Mouse (Mus musculus) cerebellum, postnatal 36 days (tissue): Measurements from ENCODE around the gene Negr1.

Experiments
- DNase-seq, 2 experiments: peaks; one replicate each; pipeline ENCODE4 v3.0.0; 2021 to 2022; ENCODE audit warnings: mixed read lengths in 2 of 2

The Negr1 gene

DNA sequence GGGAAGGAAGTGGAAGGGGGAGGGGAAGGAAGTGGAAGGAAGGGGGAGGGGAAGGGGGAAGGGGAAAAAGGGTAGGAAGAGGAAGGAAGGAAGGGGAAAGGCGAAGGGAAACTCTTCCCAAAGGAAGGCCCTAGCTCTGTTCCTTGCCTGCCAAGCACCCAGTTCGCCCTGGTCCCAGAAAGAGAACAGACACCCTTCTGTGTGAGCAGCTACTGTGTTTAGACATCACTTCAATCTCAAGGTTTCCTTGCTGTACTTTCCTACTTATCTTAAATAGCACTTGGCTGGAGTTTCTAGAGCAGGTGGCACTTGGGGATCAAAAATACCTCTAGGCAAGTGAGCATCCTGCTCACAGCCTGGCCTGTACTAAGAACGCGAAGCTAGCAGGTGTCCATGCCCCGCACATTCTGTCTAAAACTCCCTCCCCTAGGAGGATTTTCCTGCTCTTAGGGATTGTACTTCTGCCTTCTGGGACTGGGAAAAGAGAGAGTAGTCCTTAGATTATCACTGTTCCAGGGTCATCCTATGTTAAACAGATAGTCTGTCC lies 128.5 kb downstream of the Negr1 start:
- DNase-seq, result peak; percentile 31 to 54

DNA sequence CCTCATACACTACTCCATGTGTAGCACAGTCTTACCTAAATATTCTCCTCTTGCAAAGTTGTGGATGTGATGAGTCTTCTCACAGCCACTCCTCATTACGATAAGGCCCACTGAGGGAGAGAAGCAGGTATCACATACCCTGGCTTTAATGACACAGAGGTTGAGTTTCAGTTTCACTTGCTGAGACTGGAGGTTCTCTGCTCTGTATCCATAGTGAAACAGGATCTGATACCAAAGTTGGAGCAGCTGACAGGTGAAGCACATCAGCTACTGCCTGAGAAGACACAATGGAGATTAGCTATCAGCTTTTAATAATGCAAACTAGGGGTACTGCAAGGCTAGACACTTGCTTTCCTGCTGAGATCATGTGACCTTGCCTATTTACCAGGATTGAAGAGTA lies 137.1 kb downstream of the Negr1 start:
- DNase-seq, result no peak

DNA sequence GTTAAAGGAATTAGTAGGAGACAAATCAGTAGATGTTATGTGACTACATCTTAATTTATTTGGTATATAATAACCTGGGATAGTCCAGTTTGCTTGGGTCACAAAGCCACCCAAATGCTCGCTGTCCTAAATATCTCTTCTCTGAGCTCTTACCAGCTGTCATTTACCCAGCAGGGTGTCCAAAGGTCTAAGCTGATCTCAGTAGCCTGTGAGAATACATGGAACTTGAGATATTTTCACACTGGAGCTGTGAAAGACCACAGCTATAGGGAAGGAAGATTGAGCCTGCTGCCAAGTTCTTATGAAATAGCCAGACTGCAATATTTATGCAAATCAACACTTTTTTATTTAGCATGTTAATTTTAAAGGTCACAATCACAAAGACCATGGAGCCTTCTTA lies 141.6 kb downstream of the Negr1 start:
- peak; percentile 40 to 58 for DNase-seq

DNA sequence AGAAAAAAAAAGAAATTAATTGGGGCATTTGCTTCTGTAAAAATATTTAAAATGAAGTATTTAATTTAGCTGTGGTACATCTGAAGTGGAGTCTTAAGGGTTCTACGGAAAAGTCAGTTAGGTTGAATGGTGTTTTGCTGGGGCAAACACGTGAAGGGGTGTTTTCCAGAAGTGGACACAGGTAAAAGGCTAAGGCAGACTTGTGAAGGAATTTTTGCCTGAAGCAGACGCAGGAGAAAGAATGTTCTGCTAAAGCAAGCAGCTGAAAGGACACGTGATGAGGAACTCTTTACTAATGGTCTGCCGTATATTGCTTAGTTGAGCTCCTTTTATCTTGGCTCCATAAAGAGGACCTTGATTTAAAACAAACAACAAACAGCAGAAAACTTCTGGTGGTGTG lies 148.6 kb downstream of the Negr1 start:
- DNase-seq, result no peak

DNA sequence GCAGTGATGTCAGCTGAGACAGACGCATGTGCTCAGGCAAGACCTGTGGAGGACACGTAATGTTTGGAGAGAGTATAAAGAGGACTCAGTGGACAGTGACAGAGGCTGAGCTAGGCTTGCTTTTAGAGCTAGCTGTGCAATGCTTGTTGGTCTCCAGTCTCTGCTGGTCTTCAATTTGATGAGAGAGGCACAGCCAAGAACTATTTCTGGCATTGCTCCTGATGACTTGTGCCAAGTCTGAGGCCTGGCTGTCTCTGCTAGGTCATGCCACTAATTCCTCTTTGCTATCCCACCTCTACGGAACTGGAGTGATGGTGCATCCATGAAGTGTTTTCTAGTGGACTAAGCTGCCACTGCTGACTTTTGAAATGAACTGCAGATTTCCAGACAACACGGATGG lies 149.1 kb downstream of the Negr1 start:
- peak; percentile 58 to 72 for DNase-seq

DNA sequence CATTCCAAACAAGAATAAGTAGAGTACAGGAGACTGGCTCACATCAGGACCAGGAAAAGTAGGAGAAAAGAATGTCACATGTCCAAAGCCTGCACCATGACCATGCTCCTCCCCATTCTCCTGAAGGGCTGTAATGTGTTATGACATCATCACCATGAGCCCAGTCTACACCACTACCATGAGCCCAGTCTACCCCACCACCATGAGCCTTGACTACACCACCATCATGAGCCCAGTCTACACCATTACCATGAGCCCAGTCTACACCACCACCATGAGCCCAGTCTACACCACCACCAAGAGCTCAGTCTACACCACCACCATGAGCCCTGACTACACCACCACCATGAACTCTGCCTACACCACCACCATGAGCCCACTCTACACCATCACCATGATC lies 174.7 kb downstream of the Negr1 start:
- DNase-seq, result no peak

DNA sequence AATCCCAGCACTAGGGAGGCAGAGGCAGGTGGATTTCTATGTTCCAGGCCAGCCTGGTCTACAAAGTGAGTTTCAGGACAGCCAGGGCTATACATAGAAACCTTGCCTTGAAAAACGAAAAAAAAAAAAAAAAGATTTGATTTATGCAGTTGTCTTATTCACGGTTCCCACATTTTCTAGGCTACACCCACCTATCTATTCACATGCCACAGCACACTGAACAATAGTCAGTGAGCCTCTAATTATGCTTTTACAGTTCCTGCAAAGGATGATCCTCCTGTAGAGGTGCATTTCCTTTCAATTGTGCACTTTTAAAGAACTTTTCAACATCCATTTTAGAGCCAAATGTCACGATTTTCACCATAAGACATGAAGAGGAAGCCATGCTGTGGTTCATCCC lies 177.9 kb downstream of the Negr1 start:
- DNase-seq, result no peak

DNA sequence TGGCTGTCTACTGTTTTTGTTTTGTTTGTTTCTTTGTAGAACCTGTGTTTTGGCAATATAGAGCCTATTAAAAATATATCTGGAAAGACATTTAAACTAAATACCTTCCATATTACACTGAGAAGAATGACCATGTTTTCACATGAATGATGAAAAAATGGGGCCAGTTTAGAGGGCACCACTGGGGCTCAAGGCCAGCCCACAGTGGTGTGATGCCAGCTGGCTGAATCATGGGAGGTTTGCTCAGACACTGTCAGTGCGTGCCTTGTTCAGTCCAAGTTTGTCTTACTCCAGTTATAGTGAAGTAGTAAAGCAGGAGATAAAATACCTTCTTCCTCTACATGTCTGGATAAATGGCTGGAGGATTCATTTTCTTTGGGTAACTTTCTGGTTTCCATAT lies 181.7 kb downstream of the Negr1 start:
- DNase-seq, result peak in 1 of 2 experiments; percentile 34

DNA sequence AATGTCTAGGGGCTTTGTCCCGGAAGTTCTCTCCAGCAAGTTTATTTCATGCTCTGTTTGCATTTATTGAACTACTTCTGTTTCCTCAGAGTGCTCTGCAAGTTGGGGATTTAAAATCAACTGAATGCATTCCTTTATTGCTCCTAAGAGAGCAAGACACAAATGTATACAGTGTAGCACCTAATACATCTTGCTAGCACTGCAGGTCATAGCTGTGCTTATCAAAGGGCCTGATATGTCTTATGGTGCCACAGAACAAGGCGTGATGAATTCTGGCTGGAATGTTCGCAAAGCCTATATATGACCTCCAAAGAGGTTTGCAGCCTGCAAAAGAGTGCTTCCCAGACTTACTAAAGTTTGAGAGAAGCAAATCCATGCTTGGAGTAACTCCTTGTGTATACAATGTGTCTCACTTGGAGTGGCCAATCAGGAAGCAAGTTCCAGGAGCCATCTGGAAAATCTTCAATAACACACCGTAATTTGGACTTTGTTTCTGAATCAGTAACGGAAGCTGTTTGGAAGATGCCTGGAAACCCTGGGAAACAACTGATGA lies 183.7 kb downstream of the Negr1 start:
- no peak for DNase-seq

DNA sequence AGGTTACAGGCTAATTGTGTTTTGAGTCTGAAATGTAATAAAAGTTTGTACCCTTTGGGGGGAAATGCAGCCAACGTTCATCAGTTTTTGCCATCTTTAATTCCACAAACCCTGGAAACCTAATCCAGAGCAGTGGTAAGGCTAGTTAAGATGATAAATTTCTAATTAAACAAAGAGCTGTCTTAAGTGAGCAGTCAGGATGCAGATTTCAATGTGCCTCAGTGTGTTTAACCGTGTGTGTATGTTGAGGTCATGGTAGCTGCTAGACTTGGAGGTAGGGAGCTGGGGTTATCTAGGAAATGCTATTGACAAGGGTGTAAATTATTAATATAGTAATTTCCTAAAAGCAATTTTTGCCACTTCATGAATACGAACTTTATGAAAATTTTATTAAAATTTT lies 185.9 kb downstream of the Negr1 start:
- DNase-seq, result no peak

DNA sequence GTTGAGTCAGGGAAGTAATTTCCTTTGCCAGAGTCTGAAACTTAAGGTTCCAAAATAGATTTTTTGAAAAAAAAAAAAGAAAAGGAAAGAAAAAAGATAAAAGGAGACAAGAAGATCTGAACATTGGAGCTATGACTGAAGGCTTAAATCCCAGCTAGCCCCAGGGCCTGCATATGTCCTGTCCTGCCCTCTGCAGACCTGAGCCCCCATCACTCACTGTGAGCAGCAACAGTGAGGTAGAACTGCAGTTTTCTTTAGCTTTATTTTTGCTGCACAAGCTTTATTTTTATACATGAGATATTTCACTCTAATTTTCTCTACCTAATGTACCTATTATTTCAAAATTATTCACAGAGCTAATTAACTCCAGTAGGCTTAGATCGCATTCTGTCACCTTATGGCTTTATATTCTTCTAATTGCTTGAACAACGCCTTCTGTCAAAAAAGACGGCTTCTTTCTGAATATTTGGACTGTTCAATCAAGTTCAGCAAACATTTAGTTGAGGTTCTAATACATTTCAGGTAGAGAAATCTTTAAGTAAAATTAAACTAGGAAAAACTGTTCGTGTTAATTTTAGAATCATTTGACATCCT lies 192.3 kb downstream of the Negr1 start:
- DNase-seq, result no peak

DNA sequence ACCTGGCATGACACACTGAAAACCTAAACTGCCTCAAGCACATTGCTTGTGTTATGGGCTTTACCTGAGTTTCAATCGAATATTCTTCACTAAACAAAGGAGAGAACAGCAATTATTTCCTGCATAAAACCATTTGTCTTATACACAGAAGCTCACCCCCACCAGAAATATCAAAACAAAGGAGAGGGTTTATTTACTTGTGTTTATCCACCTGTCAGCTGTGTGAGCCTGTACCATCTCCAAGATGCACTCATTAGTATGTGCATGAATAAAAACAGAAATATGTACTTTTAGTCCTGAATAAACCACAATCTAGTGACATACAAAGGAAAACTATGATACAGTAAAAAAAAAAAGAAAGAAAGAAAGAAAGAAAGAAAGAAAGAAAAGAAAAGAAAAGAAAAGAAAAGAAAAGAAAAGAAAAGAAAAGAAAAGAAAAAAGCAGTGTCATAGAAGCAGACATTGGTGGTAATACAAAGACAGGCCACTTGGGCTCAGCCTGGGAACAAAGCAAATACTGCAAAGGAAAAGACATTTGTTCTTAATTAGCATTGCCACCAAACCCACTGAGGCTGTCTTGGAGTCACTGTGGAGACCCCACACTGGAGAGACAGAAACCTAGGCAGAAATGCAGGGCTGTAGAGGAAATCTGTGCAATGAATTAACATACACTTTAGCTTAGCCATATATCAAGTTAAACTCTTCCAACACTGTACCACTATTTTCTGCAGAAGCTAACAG lies 193.4 kb downstream of the Negr1 start:
- DNase-seq, result no peak

DNA sequence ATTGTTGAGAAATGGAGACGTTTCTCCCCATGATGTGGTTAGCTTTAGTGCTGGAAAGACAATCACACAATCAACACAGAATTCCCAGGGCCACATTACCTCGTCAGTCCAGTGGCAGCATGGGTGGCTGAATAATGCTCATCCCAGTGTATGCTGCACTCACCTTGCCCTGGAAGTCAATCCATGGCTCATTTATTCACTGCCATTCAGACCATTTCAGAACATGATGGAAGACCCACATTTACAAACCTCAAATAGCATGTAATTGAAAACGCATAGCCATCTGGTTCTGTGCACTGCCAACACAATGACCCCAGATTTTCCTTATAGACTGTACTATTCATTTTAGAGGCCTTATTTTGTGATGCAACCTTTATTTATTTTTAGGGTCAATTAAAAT lies 203.4 kb downstream of the Negr1 start:
- DNase-seq, result no peak

DNA sequence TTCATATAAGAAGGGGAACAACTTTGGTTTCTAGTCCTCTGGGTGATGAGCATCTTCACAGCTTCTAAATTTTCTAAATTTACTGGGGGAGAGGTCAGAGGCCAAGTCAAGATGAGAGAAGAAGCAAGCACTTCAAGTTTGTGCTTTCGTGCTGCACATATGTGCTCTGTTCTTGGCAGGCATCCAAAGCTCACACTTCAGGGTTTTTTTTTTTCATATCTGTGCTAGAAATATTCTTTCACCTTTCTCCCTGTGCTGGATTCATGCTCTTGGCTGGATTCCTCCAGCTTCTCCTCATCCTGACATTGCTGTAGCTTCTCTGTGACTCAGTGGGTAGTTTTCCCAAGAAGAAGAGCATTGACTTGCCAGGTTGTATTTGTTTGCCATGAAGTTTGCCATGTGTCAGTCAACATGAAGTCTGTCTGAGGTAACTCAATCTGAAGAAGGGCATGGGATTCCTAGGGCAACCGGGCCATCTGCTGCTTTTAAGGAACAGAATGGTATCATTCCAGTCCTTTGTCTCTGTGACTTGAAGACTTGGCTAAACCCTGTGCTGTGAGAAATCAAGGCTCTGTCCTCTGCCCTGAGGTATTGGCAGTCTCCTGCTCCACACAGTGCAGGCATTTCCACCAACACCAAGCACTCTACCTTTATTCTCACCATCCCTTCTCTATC lies 204.7 kb downstream of the Negr1 start:
- peak; percentile 22 to 46 for DNase-seq

DNA sequence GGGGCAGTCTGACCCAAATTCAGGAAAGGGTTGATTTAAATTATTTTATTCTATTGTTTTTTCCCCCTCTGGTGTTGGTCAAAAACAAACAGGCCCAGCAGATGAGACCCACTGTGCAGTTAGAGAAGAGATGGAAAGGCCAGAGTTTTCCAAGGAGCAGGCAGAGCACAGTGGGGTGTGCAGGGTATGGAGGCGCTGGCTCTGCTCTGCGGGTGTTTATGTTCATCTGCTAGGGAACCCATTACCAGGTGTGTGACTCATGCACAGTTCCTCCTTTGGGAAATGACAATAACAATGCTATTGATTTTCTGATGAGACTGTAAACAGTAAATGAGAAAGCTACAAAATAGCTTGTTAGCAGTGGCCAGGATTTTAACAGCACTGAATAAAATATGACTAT lies 210.0 kb downstream of the Negr1 start:
- DNase-seq, result no peak

DNA sequence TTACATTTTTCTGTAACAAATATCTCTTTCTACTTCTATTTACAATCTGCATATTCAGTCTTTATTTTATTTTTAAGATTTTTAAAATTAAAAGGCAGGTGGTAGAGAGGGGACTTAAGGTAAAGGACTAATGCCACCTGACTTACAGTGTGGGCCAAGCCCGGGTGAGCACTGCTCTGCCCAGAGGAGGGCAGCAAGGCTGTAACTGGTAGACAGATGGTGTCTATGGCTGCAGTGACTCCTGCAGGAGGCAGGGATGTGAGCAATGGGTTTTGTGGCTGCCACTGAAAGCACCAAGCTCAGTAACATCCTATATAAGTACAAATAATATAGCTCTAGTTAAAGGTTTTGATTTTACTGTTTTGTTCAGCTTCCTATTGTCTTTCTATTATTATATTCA lies 210.5 kb downstream of the Negr1 start:
- DNase-seq, result peak; percentile 51 to 64

DNA sequence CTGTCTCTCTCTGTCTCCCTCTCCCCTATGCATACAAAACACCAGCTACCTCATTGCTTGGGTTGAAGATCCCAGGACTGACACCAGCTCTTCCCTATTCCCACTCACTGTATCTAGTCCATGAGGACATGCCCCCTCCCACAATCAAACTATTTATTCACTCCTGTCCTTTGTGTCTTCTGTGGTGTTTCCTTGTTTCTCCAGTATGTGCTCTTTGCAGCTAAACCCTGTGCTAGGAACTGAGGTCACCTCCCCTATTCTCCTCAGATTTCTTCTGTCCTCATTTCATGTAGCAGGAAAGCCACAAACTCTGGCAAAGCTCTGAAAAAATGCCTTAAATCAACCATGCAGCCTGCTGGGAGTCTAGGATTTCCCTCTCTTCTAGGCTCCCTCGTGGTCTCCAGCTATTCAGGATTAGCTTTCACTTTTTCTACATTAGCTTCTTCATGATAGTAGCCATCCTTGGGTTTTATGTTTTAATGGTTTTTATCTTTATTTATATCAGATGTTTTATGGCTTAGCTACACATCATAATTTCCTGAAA lies 222.8 kb downstream of the Negr1 start:
- no peak for DNase-seq

DNA sequence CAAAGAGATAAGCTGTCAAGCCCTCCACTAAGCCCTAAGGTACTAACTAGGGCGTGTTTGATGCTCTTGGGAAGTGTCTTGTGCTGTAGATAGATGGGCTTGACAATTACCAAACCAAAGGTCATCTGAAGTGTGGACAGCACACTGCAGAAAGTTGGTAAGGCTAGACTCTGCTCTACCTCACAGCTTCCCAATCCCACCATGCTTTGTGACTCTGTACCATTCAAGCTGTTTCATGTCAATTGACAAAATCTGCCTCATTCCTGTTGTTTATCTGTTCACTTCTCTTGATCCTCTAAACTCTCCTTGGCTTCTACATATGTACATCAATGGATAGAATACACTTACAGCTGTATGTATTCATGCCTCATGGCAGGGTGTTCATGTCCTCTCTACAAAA lies 224.8 kb downstream of the Negr1 start:
- no peak for DNase-seq

DNA sequence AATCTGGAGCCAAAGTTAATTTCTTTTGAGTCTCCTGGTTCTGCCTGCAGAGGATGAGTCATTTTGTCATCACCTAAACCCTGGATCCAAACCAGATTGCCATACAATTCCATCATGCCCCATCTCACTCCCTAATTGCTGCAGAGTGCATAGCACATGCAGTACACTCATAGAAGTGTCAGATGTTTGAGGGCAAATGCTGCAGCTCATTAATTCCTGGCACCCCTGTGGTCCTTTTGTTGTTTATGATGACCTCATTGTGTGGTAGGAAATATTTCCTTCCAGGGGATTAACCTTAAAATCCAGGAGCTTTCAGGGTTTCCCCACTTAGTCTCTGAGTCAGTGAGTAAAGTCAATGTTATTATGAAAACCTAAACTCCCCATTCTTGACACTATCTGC lies 229.6 kb downstream of the Negr1 start:
- DNase-seq, result peak in 1 of 2 experiments; percentile 34

DNA sequence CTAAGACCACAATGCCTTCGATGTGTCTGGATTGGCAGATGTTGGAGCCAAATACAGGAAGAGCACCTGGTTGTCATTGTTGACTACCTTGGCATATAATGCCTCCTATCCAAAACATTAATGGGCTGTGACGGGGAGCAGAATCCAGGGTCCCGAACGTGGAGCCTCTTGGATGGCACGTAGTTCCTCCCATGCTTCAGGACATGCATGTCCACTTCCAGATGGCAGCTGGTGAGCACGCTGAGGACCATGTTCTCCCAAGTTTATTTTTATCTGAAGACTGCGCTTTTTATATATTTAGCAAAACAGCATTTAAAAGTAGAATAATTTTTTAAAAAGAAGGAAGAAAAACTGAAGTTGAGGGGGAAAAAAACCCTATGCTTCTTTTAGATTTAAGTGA lies 231.1 kb downstream of the Negr1 start:
- no peak for DNase-seq

DNA sequence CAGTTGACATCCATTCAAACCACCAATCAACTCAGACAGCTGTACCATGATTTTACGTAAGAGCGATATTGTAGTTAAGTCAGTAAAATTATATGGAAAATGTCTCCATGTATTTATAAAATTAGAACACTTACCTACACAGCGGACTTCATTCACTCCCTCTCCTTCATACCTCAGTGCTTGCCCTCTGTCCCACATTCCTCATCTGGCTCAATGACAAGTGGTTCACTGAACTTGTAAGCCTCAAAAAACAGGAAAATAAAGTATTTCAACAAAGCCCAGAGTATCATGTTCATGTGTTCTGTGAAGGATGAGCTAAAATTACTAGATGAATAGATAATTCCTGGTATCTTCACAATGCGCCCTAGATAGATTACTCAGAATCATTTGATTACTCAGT lies 232.5 kb downstream of the Negr1 start:
- no peak for DNase-seq

DNA sequence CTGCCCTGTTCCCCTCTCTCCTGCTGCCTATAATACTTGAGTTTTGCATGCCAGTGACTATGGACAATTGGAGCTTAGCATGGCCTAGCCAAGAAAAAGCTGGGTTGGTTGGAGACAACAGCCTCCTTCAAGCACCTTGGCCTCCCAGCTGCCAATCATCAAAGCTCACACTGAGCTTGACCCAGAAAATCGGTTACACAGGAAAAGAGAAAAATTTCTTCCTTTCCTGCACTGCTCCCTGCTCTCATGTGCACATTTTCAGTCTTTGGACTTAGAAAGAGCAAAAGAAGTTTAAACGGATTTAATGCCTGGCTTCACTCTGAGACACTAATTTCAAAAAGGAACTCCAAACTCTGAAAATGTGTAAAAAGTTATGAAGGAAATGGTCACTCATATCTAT lies 233.0 kb downstream of the Negr1 start:
- DNase-seq, result peak in 1 of 2 experiments; percentile 30

DNA sequence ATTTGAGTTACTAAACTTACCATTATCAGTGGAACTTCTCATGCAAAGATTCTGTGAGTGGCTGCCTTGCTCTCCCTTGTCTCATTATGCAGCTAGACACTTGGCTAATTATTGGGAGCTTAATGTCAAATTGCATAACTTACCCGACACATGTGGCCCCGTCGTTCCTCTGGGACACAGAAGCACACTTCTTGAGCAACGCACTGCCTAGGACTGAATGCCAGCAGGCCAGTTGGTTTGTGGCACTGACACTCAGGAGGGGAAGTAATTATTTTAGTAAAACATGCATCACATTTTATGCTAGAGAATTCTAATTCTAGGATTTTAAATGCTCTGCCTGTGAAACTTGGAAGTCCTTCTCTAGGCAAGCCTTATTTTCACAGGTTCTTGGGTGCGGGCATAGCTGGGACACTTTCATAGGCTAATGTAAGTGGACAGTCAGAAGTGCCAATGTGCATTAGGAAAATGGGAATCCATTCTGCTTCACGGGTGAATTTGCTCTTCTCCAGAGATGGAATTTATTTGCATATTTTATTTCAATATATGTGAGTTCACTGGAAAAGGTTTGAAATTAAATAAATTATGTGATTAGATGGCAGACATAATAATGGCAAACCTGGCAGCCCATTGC lies 234.6 kb downstream of the Negr1 start:
- no peak for DNase-seq
